Mouse (Mus musculus): Measurements from ENCODE around the gene Rfx1.

Gene Rfx1

DNA sequence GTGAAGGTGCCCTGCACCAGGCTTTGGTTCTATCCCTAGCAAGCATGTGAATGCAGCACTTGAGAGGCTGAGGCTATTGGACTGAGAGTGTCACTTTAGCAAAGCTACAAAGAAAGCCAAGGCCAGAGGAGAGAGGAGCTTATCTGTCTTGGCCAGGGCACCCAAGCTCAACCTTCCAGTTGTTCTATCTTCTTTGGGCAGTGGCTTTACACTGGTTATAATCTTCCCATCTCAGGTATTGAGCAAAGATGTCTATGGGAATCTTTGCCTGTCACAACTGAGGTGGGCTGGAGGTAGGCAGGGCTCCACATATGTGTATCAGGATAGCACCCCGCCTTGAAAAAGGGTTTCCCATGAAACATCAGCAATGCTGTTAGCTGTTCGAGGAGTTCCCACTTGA is 6.4 kb upstream of the Rfx1 start:
- no peak for DNase-seq (ENCODE audit: low read depth, low spot score)

DNA sequence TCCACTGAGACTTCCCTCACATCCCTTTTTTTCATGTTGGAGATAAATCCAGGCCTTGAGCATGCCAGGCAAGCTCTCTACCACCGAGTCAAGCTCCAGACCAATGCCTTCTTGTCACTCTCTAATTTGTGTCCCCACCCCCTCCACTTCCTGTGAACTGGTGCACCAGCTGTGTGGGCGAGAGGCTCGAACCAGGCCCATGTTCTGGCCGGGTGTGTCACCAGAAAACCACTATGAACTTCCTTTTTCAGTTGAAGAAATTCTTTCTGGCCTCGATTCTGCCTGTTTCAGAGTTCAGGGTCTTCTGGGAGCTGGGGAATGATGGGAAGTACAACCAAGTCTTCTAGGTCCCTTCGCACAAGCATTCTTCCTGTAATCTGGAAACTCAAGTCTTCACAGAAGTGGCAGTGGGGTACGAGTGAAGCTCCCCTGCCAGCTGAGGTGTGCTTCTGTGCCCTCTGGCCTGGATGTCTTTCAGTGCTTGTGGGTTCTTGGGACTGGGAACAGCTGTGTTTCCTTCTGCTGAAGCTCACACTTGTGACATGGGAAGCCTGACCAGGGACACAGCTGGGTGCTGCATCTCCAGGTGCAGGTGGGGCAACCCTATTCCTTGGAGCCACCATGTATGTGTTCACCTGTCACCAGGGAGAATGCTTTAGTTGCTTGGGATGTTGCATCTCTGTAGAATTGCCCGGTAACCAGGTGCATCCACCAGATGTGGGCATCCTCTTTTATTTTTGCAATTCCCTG is 2.6 kb upstream of the Rfx1 start:
- no peak for DNase-seq (ENCODE audit: low read depth, low spot score)

DNA sequence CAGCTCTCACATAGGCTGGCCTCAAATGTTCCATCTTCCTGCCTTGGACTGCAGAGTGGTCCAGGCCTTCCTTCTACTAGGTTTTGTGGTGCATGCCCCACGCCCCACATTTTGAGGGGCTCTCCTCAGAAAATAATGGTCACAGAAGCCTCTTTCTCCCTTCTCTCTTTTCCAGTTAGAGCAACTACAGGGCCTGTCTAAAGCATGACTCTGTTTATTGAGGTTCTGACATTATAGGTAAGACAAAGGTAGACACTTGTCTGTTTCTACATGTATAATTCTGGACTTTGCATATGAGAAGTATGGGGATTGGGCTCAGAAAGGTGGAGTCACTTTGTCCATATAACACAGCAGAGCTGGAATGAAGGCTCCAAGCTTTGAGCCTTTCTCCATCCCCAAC is 1.6 kb upstream of the Rfx1 start, which contains the start of gene Gm10643:
TSS of gene Gm10643 (minus strand) at position 101 of the 400 bp plus-strand sequence.
- no peak for DNase-seq (ENCODE audit: low read depth, low spot score)

DNA sequence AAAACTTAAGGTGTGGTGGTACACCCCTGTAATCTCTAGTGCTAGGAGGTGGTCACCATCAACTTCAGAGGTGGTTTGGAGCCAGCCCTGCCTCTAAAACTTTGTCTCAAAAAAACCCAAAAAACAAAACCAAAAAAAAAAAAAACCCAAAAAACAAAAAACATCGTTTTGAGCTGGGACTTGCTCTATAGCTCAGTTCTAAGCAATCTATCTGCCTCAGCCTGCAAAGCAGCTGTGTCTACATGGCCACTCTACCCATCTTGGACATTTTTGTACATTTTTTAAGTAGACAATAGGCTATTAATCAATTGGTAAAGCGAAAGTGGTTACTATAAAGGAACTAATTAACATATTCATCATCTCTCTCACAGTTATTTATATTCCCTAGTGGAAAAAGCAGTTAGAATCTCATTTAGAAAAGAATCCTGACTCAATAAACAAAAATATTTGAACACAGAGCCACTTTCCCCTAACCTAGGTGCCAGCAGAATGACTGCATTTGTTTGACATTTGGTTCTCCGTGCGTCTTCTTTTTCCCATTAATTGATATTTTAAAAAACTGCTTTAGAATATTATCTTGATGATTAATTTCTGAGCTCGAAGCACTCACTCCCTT is 1.1 kb upstream of the Rfx1 start:
- no peak for DNase-seq (ENCODE audit: low read depth, low spot score)

DNA sequence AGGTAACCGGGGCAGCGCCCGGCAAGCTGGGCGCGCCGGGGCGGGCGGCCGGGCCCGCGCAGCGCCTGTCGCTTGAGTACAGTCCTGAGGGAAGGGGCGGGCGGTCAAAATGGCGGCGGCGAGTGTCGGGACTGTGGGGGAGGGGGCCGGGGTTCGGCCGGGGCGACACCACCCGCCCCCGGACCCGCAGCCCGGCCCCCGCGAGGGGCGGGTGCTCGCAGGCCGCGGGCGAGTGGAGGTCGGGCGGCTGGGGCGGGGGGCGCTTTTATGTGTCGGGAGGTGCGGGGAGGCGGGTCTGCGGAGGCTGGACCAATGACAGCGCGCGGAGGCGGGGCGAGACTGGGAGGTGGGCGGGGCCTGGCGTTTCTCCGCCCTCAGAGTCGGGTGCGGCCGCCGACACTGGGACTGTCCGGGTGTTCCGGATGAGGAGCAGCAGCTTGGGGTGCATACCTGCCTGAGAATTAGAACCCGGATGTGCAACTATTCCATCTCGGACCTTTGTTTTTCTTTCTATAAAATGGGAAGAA is 476 bp downstream of the Rfx1 start:
- peak; percentile 93 for DNase-seq (ENCODE audit: low read depth, low spot score)

DNA sequence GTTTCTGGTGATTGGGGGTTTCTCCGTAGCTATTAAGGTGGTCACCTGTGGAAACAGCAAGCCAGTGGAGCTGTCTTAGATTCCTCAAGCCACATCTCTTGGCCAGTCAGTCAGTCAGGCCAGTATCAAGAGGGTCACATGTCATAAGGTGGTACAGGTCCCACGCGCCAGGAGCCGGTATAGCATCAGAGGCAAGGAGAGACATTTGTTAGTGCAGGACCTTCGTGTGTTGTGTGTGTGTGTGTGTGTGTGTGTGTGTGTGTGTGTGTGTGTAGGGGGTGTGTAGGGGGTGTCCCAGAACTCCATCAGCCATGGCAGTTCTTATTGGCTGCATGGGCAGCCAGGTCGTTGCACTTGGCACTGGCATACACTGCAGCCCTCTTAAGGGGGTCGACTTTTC is 1.3 kb downstream of the Rfx1 start:
- DNase-seq (ENCODE audit: low read depth, low spot score) = no peak

DNA sequence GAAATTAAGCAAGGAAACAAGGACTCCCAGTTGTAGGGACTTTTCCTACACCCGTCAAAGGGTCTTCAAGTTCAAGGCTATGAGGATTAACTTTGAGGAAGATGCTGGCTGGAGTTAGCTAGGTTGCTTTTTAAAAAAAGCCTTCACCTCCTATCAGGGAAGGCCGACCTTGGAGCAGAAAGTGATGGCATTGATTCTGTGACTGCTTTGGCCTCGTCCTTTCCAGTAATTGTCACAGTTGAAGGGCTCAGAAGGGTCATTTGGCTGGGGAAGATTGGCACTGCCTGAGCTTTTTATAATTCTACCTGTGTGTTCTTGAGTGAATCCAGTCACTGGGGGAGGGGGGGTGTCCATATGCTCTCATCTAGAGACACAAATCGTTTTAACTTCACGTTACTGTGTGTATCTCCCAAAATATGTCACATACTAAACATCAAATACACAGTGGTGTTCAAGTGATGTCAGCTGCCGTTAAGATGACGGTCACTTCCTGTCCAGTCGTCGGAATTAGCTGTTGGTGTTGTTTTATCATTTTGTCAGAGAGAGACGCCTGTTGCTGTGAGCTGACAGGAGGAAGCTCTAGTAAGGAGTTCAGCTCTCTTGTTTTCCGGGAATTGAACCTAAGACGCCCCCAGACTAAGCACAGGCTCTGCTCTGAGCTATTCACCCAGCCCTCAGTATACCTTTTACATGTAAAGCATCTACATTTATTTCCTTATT is 1.8 kb downstream of the Rfx1 start:
- DNase-seq (ENCODE audit: low read depth, low spot score) = no peak

DNA sequence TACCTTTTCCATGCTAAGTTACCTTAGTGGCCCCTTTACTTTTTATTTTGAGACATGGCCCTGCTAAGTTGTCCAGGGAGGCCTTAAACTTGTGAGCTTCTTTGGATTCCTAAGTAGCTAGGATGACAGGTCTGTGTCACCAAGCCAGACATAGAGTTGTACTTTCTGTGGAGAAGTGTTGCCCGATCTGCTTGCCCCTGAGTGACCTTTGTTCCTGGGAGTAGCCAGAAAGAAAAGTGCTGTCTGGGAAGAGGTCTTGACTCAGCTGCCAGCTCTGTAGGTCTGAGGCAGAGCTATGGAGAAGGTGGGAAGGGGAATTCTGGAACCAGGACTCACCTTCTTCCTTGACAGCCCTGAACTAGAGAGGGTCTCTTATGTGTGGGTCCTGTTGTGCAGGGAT is 2.5 kb downstream of the Rfx1 start:
- DNase-seq (ENCODE audit: low read depth, low spot score) = no peak

DNA sequence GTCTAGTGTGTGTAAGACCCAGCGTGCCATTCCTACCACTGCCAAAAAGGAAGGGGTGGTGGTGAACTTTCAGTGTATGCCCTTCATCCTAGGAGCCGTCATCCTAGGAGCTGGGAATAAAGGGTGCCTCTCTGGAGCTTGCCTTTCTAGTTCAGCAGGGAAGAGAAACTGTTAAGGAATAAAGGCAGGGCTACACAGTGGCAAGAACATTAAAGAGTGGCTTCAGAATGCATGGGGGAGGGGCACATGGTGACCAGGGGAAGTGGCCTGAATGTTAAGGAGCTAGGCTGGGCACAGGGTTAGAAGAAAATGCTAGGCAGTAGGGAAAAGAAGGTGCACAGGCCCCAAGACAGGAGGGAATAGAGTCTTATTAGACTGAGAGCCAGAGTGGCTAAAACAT is 3.1 kb downstream of the Rfx1 start:
- DNase-seq (ENCODE audit: low read depth, low spot score) = no peak

DNA sequence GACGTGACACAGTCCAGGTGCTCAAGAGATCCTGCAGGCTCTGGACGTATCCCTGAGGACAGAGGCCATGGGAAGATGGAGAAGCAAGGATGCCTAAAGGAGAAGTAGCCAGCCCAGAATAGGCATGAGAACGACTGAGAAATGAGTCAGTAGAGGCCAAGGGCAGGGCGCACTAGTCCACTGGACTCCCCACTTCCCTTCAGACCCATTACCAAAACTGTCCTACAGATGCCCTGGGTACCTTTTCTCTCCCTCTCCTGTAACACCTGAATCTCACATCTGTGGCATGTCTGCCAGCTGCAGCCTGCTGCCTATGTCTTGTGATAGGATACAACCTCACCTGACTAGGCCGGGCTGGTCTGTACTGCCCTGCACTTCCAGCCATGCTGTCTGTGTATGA is 3.6 kb downstream of the Rfx1 start:
- DNase-seq (ENCODE audit: low read depth, low spot score) = no peak

DNA sequence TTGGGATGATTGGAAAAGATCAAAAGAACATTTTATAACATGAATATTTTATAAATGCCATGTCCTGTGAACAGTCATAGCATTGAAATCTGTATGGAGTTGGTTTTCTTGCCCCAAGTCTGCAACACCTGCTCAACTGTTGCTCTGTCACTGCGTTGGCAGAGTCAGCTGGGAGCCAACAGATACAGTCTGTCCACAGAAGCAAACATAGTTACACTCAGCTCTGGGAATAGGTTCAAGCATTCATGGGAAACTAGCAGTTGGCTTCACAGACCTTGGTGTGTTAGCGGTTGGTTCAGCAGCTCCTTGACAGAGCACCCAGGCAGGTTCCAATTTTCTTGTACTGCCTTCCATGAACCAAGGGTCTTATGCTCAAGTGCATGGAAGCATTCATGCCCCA is 4.0 kb downstream of the Rfx1 start:
- no peak for DNase-seq (ENCODE audit: low read depth, low spot score)

DNA sequence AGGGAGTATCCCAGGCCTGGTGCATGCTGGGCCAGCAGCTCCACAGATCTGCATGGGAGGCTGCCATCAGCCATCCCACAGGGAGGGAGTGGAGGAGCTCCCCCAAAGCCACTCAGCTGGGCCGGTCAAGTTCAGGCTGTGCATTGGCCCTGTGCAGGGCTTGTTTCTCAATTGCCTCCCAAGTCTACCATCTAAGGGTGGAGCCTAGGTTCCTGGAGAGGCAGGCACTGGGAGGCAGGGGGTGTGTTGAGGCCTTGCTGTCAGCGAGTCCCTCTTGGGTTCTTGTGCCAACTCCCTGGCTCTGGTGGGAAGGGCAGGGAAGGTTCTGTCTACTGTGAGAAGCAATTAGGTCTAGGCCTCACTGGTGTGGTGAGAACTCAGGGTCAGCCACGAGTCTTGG is 5.3 kb downstream of the Rfx1 start:
- DNase-seq (ENCODE audit: low read depth, low spot score) = no peak

DNA sequence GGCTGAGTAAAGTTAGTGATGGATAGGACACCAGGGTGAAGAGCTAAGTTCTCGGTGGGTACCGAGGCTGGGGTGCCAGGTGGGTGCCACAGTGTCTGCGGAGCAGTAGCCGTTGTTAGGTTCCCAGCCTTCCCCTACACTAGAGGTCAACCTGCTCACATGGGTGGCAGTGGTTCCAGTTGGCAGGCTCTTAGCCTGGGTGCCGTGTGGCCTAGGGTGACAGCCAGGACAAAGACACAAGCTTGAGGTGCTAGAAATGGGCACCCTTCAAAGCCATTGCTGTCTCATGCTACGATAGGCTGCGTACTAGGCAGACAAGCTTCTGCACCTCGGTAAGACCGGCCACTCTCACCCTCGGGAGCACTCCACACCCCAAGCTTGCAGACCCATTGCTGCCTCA is 5.7 kb downstream of the Rfx1 start:
- no peak for DNase-seq (ENCODE audit: low read depth, low spot score)

DNA sequence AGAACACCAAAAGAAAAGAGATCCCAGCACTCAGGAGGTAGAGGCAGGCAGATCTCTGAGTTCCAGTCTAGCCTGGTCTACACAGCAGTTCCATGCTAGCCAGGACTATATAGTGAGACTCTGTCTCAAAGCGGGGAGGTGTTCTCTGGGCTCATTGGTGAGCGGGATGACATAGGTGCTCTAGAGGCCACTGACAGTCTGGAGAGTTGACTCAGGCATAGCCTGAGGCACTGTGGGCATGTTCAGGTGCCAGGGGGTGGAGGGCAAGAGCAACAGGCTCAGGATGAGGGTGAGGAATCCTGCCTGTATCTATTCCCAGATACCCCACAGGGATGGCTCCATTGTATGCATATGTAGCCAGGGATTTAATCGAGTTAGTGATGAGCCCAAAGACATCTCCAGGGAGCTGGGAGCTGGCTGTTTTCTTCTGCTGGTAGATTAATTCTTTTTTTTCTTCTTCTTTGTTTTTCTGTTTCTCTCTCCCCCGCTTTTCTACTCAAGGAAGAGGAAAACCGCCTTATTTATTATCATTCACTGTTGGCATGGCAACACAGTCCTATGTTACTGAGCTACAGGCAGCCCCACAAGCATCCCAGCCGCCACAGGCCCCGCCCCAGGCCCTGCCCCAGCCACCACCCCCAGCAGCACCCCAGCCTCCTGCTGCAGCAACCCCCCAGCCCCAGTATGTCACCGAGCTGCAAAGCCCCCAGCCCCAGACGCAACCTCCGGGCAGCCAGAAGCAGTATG is 6.8 kb downstream of the Rfx1 start:
- DNase-seq (ENCODE audit: low read depth, low spot score) = no peak

DNA sequence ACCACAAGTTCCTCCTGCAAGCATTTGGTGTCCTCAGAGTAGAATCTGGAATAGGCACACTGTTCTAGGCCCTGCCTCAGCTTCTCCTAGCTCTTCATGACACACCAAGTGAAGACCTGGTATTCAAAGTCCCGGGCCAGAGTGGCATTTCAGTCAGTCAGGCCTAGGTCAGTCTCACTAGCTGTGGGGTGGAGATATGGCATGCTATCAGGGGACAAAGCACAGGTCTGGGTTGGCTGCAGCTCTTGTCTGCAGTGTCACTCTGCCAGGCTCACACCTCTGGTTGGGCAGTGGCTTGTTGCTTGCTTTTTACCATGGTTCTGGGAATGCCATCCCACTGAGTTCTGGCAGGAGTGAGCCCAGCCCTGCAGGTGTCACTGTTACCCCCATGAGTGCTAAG is 9.8 kb downstream of the Rfx1 start:
- no peak for DNase-seq (ENCODE audit: low read depth, low spot score)

DNA sequence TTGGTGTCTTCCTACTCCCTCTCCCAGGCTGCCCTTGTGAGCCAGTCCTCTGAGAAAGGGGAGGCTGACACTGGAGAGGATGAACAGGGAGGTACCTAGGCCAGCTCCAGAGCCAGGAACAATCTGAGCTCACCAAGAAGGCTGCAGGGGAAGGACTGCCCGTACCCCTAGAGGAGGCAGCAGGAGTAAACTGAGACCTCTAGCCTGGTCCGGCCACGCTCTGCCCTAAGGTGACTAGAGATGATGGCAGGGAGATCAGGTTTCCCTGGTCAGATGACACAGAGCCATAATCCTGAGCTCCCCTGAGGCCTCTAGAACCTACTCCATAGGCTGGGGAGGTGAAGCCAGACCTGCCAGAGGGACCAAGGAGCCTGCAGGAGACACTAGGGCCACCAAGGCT is 10.2 kb downstream of the Rfx1 start:
- DNase-seq (ENCODE audit: low read depth, low spot score) = no peak

DNA sequence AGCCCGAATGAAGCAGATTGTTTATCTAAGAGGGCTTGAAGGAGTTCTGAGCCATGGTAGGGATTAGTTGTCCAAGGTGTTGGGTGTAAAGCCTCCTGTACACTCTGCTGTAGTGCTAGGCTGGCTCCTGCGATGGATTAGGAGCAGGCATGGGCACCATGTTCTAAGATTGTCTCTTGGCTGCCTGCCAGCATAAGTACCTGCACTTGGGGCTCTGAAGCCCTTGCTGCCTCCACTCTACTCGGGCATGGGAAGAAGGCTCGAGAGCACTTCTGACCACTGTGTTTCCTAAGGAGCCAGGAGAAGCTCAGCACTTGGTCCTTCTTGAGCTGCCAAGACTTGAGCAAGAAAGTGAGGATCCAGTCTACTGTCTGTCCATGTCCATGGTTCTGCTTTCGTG is 12.6 kb downstream of the Rfx1 start:
- DNase-seq (ENCODE audit: low read depth, low spot score) = no peak

DNA sequence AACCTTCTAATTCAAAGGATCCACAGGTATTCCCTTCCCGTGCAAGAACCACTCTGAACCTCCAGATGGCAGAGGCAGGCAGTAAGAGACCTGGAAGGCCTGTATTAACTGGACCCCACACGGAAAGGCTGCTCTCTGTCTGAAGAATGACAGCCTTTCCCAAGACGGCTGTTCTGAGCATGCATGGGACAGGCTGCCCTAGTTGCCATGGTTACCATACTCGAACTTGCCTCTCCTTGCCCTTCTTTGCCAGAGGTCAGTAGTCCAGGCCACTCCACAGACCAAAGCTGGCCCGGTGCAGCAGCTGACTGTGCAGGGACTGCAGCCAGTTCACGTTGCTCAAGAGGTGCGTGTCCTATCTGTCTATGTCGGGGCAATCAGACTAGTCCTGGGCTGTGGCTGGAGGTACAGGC is 17.2 kb downstream of the Rfx1 start:
- DNase-seq (ENCODE audit: low read depth, low spot score) = peak; percentile 72

DNA sequence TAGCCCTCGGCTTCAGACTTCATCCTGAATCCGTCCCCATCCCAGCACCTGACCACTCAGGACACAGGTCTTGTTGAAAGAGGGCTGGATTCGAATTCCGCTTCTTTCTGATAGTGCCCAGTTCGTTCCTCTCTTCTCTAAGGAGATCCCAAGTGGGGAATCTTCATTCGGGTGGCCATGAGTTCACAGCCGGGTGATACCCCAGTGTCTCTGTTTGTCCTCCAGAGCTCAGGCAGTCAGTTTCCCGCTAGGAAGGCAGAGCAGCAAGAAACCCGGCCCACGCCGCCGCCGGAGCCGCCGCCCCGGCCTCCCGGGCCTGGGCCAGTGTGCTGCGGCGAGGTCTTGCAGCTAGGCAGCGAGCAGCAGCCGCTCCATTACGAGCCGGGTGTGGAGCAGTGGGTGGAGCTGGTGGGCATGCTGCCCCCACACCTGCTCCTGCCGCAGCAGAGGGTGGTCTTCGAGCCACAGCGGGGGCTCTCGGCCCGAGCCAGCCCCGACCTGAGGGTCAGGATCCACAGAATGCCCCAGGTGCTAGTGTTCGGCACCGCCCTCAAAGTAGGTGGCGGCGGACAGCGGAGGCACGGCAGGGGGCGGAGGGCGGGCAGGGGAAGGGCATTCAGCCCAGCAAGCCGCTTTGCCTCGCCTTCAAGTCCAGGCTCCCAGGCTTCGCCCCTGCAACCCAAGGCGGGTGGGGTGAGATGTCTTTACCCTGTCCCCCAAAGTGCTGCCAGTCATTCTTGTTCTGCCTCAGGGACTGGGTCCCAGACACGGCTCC is 17.9 kb downstream of the Rfx1 start:
- DNase-seq (ENCODE audit: low read depth, low spot score) = peak; percentile 65

DNA sequence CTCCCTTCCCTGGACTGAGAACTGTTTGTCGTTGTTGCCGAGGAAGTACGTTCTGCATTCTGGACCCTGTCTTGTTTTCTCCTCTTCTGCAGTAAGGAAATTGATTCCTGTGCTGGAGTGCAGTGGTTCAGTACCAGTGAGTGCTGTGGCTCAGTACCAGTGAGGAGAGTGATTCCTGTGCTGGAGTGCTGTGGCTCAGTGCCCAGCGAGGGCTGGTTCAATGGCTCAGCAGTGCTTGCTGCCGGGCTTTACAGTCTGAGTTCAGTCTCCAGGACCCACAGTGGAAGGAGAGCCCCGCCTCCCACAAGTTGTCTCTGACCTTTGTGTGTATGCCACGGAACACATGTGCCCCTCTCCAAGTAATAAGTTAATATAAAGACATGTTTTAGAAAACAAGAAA is 20.5 kb downstream of the Rfx1 start:
- no peak for DNase-seq (ENCODE audit: low read depth, low spot score)

DNA sequence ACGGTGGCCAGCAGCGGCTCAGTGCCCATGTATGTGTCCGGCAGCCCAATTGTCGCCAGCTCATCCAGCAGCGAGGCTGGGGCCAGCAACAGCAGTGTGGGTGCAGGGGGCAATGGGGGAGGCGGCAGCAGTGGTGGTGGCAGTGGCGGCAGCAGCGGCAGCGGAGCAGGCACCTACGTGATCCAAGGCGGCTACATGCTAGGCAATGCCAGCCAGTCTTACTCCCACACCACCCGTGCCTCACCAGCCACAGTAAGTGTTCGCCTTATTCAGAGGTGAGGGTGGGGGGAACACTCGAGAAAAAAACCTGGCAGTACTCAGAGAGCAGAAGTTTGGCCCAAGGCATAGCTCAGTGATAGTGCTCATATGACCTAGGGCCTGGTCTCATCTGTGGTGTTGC is 21.2 kb downstream of the Rfx1 start:
- no peak for DNase-seq (ENCODE audit: low read depth, low spot score)

All from ZHBTc4 (cell line).